Mouse (Mus musculus) E14TG2a.4 (cell line): ENCODE data around the gene Tgfbr1.

Source experiments
- CTCF ChIP-seq: conservative IDR thresholded peaks from 2 replicates; pipeline ENCODE4 v1.5.1; 2014; ENCODE audit warnings: low read length
- NANOG ChIP-seq: IDR thresholded peaks from 2 replicates; pipeline ENCODE4 v1.6.1; 2014; ENCODE audit warnings: borderline replicate concordance, low read length, mixed read lengths

- TF ChIP-seq CTCF (no peak), NANOG (no peak)
Measured at GRCm38 (mm10) chr4:47352803-47353388, at the start of gene Tgfbr1.
